Mouse (Mus musculus) MEL (cell line): ENCODE measurements at regions not wholly inside any gene's neighbourhood (a gene's known extent, or its start where the extent isn't known, plus 50 kb on each side); places are given as distances from the start of the nearest gene placed in this dataset.

Source experiments
- DNase-seq: peaks from one replicate; pipeline ENCODE4 v3.0.0; 2011; ENCODE audit warnings: low read depth, low spot score
- H3K27ac ChIP-seq: 2 replicates; pipeline ENCODE4 v1.5.1; 2012; ENCODE audit warnings: low read depth, mild to moderate bottlenecking, control low read depth, low read length, moderate library complexity; ENCODE audit not compliant: control insufficient read depth
- H3K27me3 ChIP-seq, 2 experiments: fragments of 150-350 bp in 1 of 2; sonication (generic) in 1 of 2; 2 replicates each; pipeline ENCODE4 v1.6.1; 2012; ENCODE audit warnings: low read length in 2 of 2, mild to moderate bottlenecking in 2 of 2, improper control_type of control experiment in 1 of 2, moderate library complexity in 1 of 2; ENCODE audit not compliant: insufficient read depth in 2 of 2, control insufficient read depth in 1 of 2
- H3K36me3 ChIP-seq, 2 experiments: 2 replicates each; pipeline ENCODE4 v1.6.1; 2012 to 2014; ENCODE audit warnings: low read length in 2 of 2, improper control_type of control experiment in 1 of 2, inconsistent platforms in 1 of 2, mild to moderate bottlenecking in 1 of 2; ENCODE audit not compliant: insufficient read depth in 2 of 2, control insufficient read depth in 1 of 2
- H3K4me1 ChIP-seq, 2 experiments: fragments of 150-350 bp in 1 of 2; sonication (generic) in 1 of 2; 2 replicates each; pipeline ENCODE4 v1.6.1; 2012; ENCODE audit warnings: low read length in 2 of 2, improper control_type of control experiment in 1 of 2, mild to moderate bottlenecking in 1 of 2; ENCODE audit not compliant: insufficient read depth in 2 of 2, control insufficient read depth in 1 of 2
- H3K4me3 ChIP-seq, 2 experiments: fragments of 150-350 bp in 1 of 2; sonication (generic) in 1 of 2; 2 replicates each; pipeline ENCODE4 v1.5.1; 2012; ENCODE audit warnings: low read depth in 2 of 2, low read length in 2 of 2, mild to moderate bottlenecking in 2 of 2, moderate library complexity in 2 of 2, control low read depth in 1 of 2, improper control_type of control experiment in 1 of 2; ENCODE audit not compliant: control insufficient read depth in 1 of 2, insufficient read depth in 1 of 2
- H3K79me2 ChIP-seq: 2 replicates; pipeline ENCODE4 v1.6.1; 2012; ENCODE audit warnings: mild to moderate bottlenecking, low read length, moderate library complexity; ENCODE audit not compliant: control insufficient read depth, poor library complexity, insufficient read depth
- H3K9ac ChIP-seq: 2 replicates; pipeline ENCODE4 v1.6.1; 2012; ENCODE audit warnings: low read depth, mild to moderate bottlenecking, control low read depth, low read length, moderate library complexity; ENCODE audit not compliant: control insufficient read depth, poor library complexity, severe bottlenecking
- H3K9me3 ChIP-seq: fragments of 150-350 bp; sonication (generic); replicated peaks from 2 replicates; pipeline ENCODE4 v1.6.1; 2012; ENCODE audit warnings: mild to moderate bottlenecking, low read length, improper control_type of control experiment, moderate library complexity; ENCODE audit not compliant: insufficient read depth
- ELF1 ChIP-seq: IDR thresholded peaks from 2 replicates; pipeline ENCODE4 v1.6.1; 2014; ENCODE audit warnings: low read depth, mild to moderate bottlenecking, inconsistent platforms, low read length, improper control_type of control experiment, moderate library complexity
- GABPA ChIP-seq: IDR thresholded peaks from 2 replicates; pipeline ENCODE4 v1.6.1; 2012; ENCODE audit warnings: low read depth, mild to moderate bottlenecking, inconsistent platforms, low read length, improper control_type of control experiment, moderate library complexity
- HCFC1 ChIP-seq: IDR thresholded peaks from 2 replicates; pipeline ENCODE4 v1.6.1; 2012; ENCODE audit warnings: low read depth, mild to moderate bottlenecking, inconsistent platforms, low read length, improper control_type of control experiment, moderate library complexity
- JUND ChIP-seq: IDR thresholded peaks from 2 replicates; pipeline ENCODE4 v1.6.1; 2011; ENCODE audit warnings: low read depth, mild to moderate bottlenecking, improper control_type of control experiment, low read length
- KAT2A ChIP-seq: conservative IDR thresholded peaks from 2 replicates; pipeline ENCODE4 v1.6.1; 2012; ENCODE audit warnings: low read depth, low read length, improper control_type of control experiment, inconsistent platforms
- MAX ChIP-seq: IDR thresholded peaks from 2 replicates; pipeline ENCODE4 v1.6.1; 2011; ENCODE audit warnings: low read length, improper control_type of control experiment
- MAZ ChIP-seq: IDR thresholded peaks from 2 replicates; pipeline ENCODE4 v1.6.1; 2012; ENCODE audit warnings: low read depth, mild to moderate bottlenecking, inconsistent platforms, low read length, improper control_type of control experiment
- MEF2A ChIP-seq: IDR thresholded peaks from 2 replicates; pipeline ENCODE4 v1.6.1; 2014; ENCODE audit warnings: low read depth, mild to moderate bottlenecking, inconsistent platforms, low read length, improper control_type of control experiment; ENCODE audit not compliant: poor library complexity, insufficient replicate concordance, severe bottlenecking; ENCODE audit errors: extremely low read depth
- MXI1 ChIP-seq: IDR thresholded peaks from 2 replicates; pipeline ENCODE4 v1.6.1; 2011; ENCODE audit warnings: mild to moderate bottlenecking, low read depth, low read length, improper control_type of control experiment
- MYC ChIP-seq: IDR thresholded peaks from 2 replicates; pipeline ENCODE4 v1.6.1; 2011; ENCODE audit warnings: low read depth, mild to moderate bottlenecking, low read length, improper control_type of control experiment, moderate library complexity
- POLR2AphosphoS2 ChIP-seq: IDR thresholded peaks from 2 replicates; pipeline ENCODE4 v1.6.1; 2011; ENCODE audit warnings: low read length, improper control_type of control experiment
- RAD21 ChIP-seq: IDR thresholded peaks from 2 replicates; pipeline ENCODE4 v1.6.1; 2011; ENCODE audit warnings: mild to moderate bottlenecking, low read depth, low read length, improper control_type of control experiment
- RCOR1 ChIP-seq: IDR thresholded peaks from 2 replicates; pipeline ENCODE4 v1.6.1; 2012; ENCODE audit warnings: low read depth, mild to moderate bottlenecking, inconsistent platforms, low read length, improper control_type of control experiment
- TAL1 ChIP-seq: IDR thresholded peaks from 2 replicates; pipeline ENCODE4 v1.6.1; 2012; ENCODE audit warnings: mild to moderate bottlenecking, inconsistent platforms, low read length, moderate library complexity, mixed read lengths
- TBP ChIP-seq: IDR thresholded peaks from 2 replicates; pipeline ENCODE4 v1.8.0; 2011; ENCODE audit warnings: low read depth, low read length, improper control_type of control experiment
- TCF12 ChIP-seq: IDR thresholded peaks from 2 replicates; pipeline ENCODE4 v1.6.1; 2014; ENCODE audit warnings: low read depth, mild to moderate bottlenecking, inconsistent platforms, low read length, improper control_type of control experiment, moderate library complexity
- UBTF ChIP-seq: IDR thresholded peaks from 2 replicates; pipeline ENCODE4 v1.6.1; 2012; ENCODE audit warnings: low read depth, mild to moderate bottlenecking, inconsistent platforms, low read length, improper control_type of control experiment, moderate library complexity, borderline replicate concordance; ENCODE audit not compliant: insufficient read depth
- USF1 ChIP-seq: IDR thresholded peaks from 2 replicates; pipeline ENCODE4 v1.6.1; 2014; ENCODE audit warnings: low read depth, mild to moderate bottlenecking, inconsistent platforms, low read length, improper control_type of control experiment, moderate library complexity
- ZKSCAN1 ChIP-seq: IDR thresholded peaks from 2 replicates; pipeline ENCODE4 v1.6.1; 2012; ENCODE audit warnings: low read depth, mild to moderate bottlenecking, inconsistent platforms, low read length, improper control_type of control experiment, moderate library complexity
- ZMIZ1 ChIP-seq: IDR thresholded peaks from 2 replicates; pipeline ENCODE4 v1.6.1; 2012; ENCODE audit warnings: low read depth, mild to moderate bottlenecking, inconsistent platforms, low read length, improper control_type of control experiment, moderate library complexity

- Histone ChIP-seq H3K9me3 (no peaks in the 10 kb centered on the region), H3K9ac (no peak overlapping the region), H3K4me3 (no peak overlapping the region), H3K4me1 (no peaks in the 10 kb centered on the region), H3K27ac (no peak overlapping the region), H3K36me3 (no peaks in the 10 kb centered on the region), H3K27me3 (no peaks in the 10 kb centered on the region; a peak in 1 of 4 replicates), H3K79me2 (no peaks in the 10 kb centered on the region)
- TF ChIP-seq ZMIZ1 (no peak), USF1 (no peak), MAX (no peak), MYC (no peak), TAL1 (no peak), KAT2A (no peak)
- DNase-seq: no peak
These were observed 159.3 kb upstream of the Rad23b start for GRCm38 (mm10) chr4:55190586-55190985.

- Histone ChIP-seq H3K27me3 (no peaks in the 10 kb centered on the region; a peak in 1 of 4 replicates), H3K79me2 (no peaks in the 10 kb centered on the region), H3K9ac (no peak overlapping the region), H3K27ac (no peak overlapping the region), H3K4me1 (no peaks in the 10 kb centered on the region), H3K9me3 (no peaks in the 10 kb centered on the region), H3K4me3 (no peak overlapping the region), H3K36me3 (no peaks in the 10 kb centered on the region)
- no peak for TF ChIP-seq TCF12
- DNase-seq: no peak
These were observed 155.8 kb upstream of the Rad23b start for GRCm38 (mm10) chr4:55194061-55194460.

GRCm38 (mm10) chr4:55194552-55194951 is 155.3 kb upstream of the Rad23b start:
- Histone ChIP-seq H3K79me2 (no peaks in the 10 kb centered on the region), H3K9ac (no peak overlapping the region), H3K27ac (no peak overlapping the region), H3K4me1 (no peaks in the 10 kb centered on the region), H3K36me3 (no peaks in the 10 kb centered on the region), H3K4me3 (no peak overlapping the region), H3K27me3 (no peaks in the 10 kb centered on the region; a peak in 1 of 4 replicates), H3K9me3 (no peaks in the 10 kb centered on the region)
- TF ChIP-seq GABPA (no peak), UBTF (no peak), MEF2A (no peak), MXI1 (no peak), ZKSCAN1 (no peak), RCOR1 (no peak), TBP (no peak), MAZ (no peak), TAL1 (no peak), USF1 (no peak), RAD21 (no peak), POLR2AphosphoS2 (no peak), HCFC1 (no peak), ELF1 (no peak), MAX (no peak), JUND (no peak)
- no peak for DNase-seq
